Mouse (Mus musculus) urinary bladder, postnatal 25 days (tissue): ENCODE measurements around the gene Cpa5.

Experiments used
- DNase-seq: peaks from one replicate; pipeline ENCODE4 v3.0.0; 2022; ENCODE audit warnings: low spot score

Gene Cpa5

GRCm38 (mm10) chr6:30644462-30644861 lies 33.7 kb downstream of the Cpa5 start:
- no peak for DNase-seq

GRCm38 (mm10) chr6:30645379-30645778 lies 34.6 kb downstream of the Cpa5 start:
- DNase-seq = no peak

- no peak for DNase-seq
Observed at GRCm38 (mm10) chr6:30649651-30650296, 39.0 kb downstream of the Cpa5 start.

GRCm38 (mm10) chr6:30652425-30653188 lies 41.8 kb downstream of the Cpa5 start:
- no peak for DNase-seq

GRCm38 (mm10) chr6:30653518-30653917 lies 42.7 kb downstream of the Cpa5 start:
- DNase-seq = no peak

GRCm38 (mm10) chr6:30654402-30654859 lies 43.6 kb downstream of the Cpa5 start:
- no peak for DNase-seq

GRCm38 (mm10) chr6:30654932-30655331 lies 44.1 kb downstream of the Cpa5 start:
- DNase-seq = no peak

GRCm38 (mm10) chr6:30657279-30657678 lies 46.5 kb downstream of the Cpa5 start:
- DNase-seq = no peak

- no peak for DNase-seq
Observed at GRCm38 (mm10) chr6:30658619-30659018, 47.8 kb downstream of the Cpa5 start.

GRCm38 (mm10) chr6:30664776-30665175 lies 54.0 kb downstream of the Cpa5 start:
- DNase-seq = no peak

- DNase-seq = no peak
Observed at GRCm38 (mm10) chr6:30665296-30665695, 54.5 kb downstream of the Cpa5 start.

- DNase-seq = no peak
Observed at GRCm38 (mm10) chr6:30666043-30666442, 55.2 kb downstream of the Cpa5 start.

- DNase-seq = no peak
Observed at GRCm38 (mm10) chr6:30667585-30667984, 56.8 kb downstream of the Cpa5 start.

GRCm38 (mm10) chr6:30671696-30672095 lies 60.9 kb downstream of the Cpa5 start:
- DNase-seq = no peak

- no peak for DNase-seq
Observed at GRCm38 (mm10) chr6:30673764-30674561, 63.2 kb downstream of the Cpa5 start.

- no peak for DNase-seq
Observed at GRCm38 (mm10) chr6:30674714-30675280, 64.0 kb downstream of the Cpa5 start.

GRCm38 (mm10) chr6:30675281-30675771 lies 64.5 kb downstream of the Cpa5 start:
- DNase-seq = no peak

- no peak for DNase-seq
Observed at GRCm38 (mm10) chr6:30676506-30676905, 65.7 kb downstream of the Cpa5 start.

- no peak for DNase-seq
Observed at GRCm38 (mm10) chr6:30677591-30677990, 66.8 kb downstream of the Cpa5 start.

- DNase-seq = no peak
Observed at GRCm38 (mm10) chr6:30678482-30678881, 67.7 kb downstream of the Cpa5 start.

GRCm38 (mm10) chr6:30679567-30679966 lies 68.8 kb downstream of the Cpa5 start:
- DNase-seq = no peak

GRCm38 (mm10) chr6:30680442-30680841 lies 69.6 kb downstream of the Cpa5 start:
- DNase-seq = no peak
